Mouse (Mus musculus): Measurements from ENCODE around the gene Stat3. TPM values are rescaled to one million over a fixed set of nuclear protein-coding genes. Genes with fewer than 3 reads are reported as not detected.

The Stat3 gene
- polyA plus RNA-seq, 2 experiments = 56.1 to 65.9 TPM

GRCm38 (mm10) chr11:100969189-100969743 is 29.9 kb upstream of the Stat3 start:
- H3K9ac ChIP-seq (ENCODE audit: low read depth, low read length, severe bottlenecking) = peak overlapping the region; percentile 71
- no peaks in the 10 kb centered on the region for H3K9me3 ChIP-seq (ENCODE audit: control insufficient read depth, low read length)
- no peak for TF ChIP-seq POLR2A (IDR thresholded peaks at IDR 0.05; ENCODE audit: borderline replicate concordance, extremely low read depth, insufficient read depth, insufficient read length)
- H3K4me3 ChIP-seq (replicated peaks; ENCODE audit: low read length) = peak overlapping the region; percentile 75
- peaks cover 4% of the 10 kb centered on the region for H3K27me3 ChIP-seq (ENCODE audit: control insufficient read depth, insufficient read depth, low read length)
- peaks cover 14% of the 10 kb centered on the region for H3K4me1 ChIP-seq (ENCODE audit: control insufficient read depth, insufficient read depth, low read length)
- DNase-seq (ENCODE audit: low spot score) = no peak
- peak overlapping the region; percentile 87 for H3K4me2 ChIP-seq (replicated peaks; ENCODE audit: low read depth, low read length, severe bottlenecking)
- peak overlapping the region; percentile 79; the same call in 1 of the 2 replicates for H3K27ac ChIP-seq (replicated peaks; ENCODE audit: low read depth, low read length)
- 1% methylated on average over 19 of the region's 35 CpGs for WGBS
- peaks cover 3% of the 10 kb centered on the region; the same call in 1 of the 2 replicates for H3K36me3 ChIP-seq (ENCODE audit: control insufficient read depth, insufficient read depth, low read length)
- no peak for ATAC-seq (ENCODE audit: low FRiP score, low read depth)

- ATAC-seq (ENCODE audit: low FRiP score, low read depth) = no peak
- H3K4me3 ChIP-seq (replicated peaks; ENCODE audit: low read length) = peak overlapping the region; percentile 75
- peaks cover 4% of the 10 kb centered on the region for H3K27me3 ChIP-seq (ENCODE audit: control insufficient read depth, insufficient read depth, low read length)
- peak overlapping the region; percentile 71; the same call in 1 of the 2 replicates for H3K9ac ChIP-seq (ENCODE audit: low read depth, low read length, severe bottlenecking)
- WGBS = 76% methylated on average over 5 of the region's 5 CpGs
- no peak for DNase-seq (ENCODE audit: low spot score)
- H3K36me3 ChIP-seq (ENCODE audit: control insufficient read depth, insufficient read depth, low read length) = peaks cover 3% of the 10 kb centered on the region; the same call in 1 of the 2 replicates
- H3K9me3 ChIP-seq (ENCODE audit: control insufficient read depth, low read length) = no peaks in the 10 kb centered on the region
- H3K4me2 ChIP-seq (replicated peaks; ENCODE audit: low read depth, low read length, severe bottlenecking) = peak overlapping the region; percentile 87
- H3K27ac ChIP-seq (replicated peaks; ENCODE audit: low read depth, low read length) = no peak overlapping the region
- peaks cover 18% of the 10 kb centered on the region for H3K4me1 ChIP-seq (ENCODE audit: control insufficient read depth, insufficient read depth, low read length)
- no peak for TF ChIP-seq POLR2A (IDR thresholded peaks at IDR 0.05; ENCODE audit: borderline replicate concordance, extremely low read depth, insufficient read depth, insufficient read length)
Observed at GRCm38 (mm10) chr11:100968501-100968900, 29.2 kb upstream of the Stat3 start.

- no peak for ATAC-seq (ENCODE audit: low FRiP score, low read depth)
- no peak for TF ChIP-seq POLR2A (IDR thresholded peaks at IDR 0.05; ENCODE audit: borderline replicate concordance, extremely low read depth, insufficient read depth, insufficient read length)
- WGBS = 86% methylated on average over 5 of the region's 5 CpGs
- DNase-seq (ENCODE audit: low spot score) = no peak
- Histone ChIP-seq H3K27me3 (ENCODE audit: control insufficient read depth, insufficient read depth, low read length) (peaks cover 4% of the 10 kb centered on the region), H3K9ac (ENCODE audit: low read depth, low read length, severe bottlenecking) (0 out of 2 replicates have a peak overlapping the region, but pooled peaks have one; percentile 8), H3K4me1 (ENCODE audit: control insufficient read depth, insufficient read depth, low read length) (peaks cover 20% of the 10 kb centered on the region), H3K27ac (replicated peaks; ENCODE audit: low read depth, low read length) (no peak overlapping the region), H3K4me2 (replicated peaks; ENCODE audit: low read depth, low read length, severe bottlenecking) (peak overlapping the region; percentile 87), H3K36me3 (ENCODE audit: control insufficient read depth, insufficient read depth, low read length) (peaks cover 3% of the 10 kb centered on the region; the same call in 1 of the 2 replicates), H3K4me3 (replicated peaks; ENCODE audit: low read length) (peak overlapping the region; percentile 75), H3K9me3 (ENCODE audit: control insufficient read depth, low read length) (no peaks in the 10 kb centered on the region)
Observed at GRCm38 (mm10) chr11:100967881-100968420, 28.6 kb upstream of the Stat3 start.

GRCm38 (mm10) chr11:100967376-100967775 is 28.0 kb upstream of the Stat3 start:
- no peak for ATAC-seq (ENCODE audit: low FRiP score, low read depth)
- no peak for DNase-seq (ENCODE audit: low spot score)
- TF ChIP-seq POLR2A (IDR thresholded peaks at IDR 0.05; ENCODE audit: borderline replicate concordance, extremely low read depth, insufficient read depth, insufficient read length) = no peak
- 66% methylated on average over 5 of the region's 5 CpGs for WGBS
- Histone ChIP-seq H3K27ac (replicated peaks; ENCODE audit: low read depth, low read length) (no peak overlapping the region), H3K4me3 (replicated peaks; ENCODE audit: low read length) (no peak overlapping the region), H3K9ac (ENCODE audit: low read depth, low read length, severe bottlenecking) (no peak overlapping the region), H3K27me3 (ENCODE audit: control insufficient read depth, insufficient read depth, low read length) (peaks cover 4% of the 10 kb centered on the region), H3K4me2 (replicated peaks; ENCODE audit: low read depth, low read length, severe bottlenecking) (no peak overlapping the region), H3K9me3 (ENCODE audit: control insufficient read depth, low read length) (no peaks in the 10 kb centered on the region), H3K4me1 (ENCODE audit: control insufficient read depth, insufficient read depth, low read length) (peaks cover 25% of the 10 kb centered on the region), H3K36me3 (ENCODE audit: control insufficient read depth, insufficient read depth, low read length) (peaks cover 3% of the 10 kb centered on the region; the same call in 1 of the 2 replicates)

GRCm38 (mm10) chr11:100965760-100966159 is 26.4 kb upstream of the Stat3 start:
- H3K27me3 ChIP-seq (ENCODE audit: control insufficient read depth, insufficient read depth, low read length) = no peaks in the 10 kb centered on the region; the same call in 1 of the 2 replicates
- no peak overlapping the region for H3K4me3 ChIP-seq (replicated peaks; ENCODE audit: low read length)
- ATAC-seq (ENCODE audit: low FRiP score, low read depth) = no peak
- no peak for TF ChIP-seq POLR2A (IDR thresholded peaks at IDR 0.05; ENCODE audit: borderline replicate concordance, extremely low read depth, insufficient read depth, insufficient read length)
- no peak for DNase-seq (ENCODE audit: low spot score)
- peaks cover 27% of the 10 kb centered on the region for H3K4me1 ChIP-seq (ENCODE audit: control insufficient read depth, insufficient read depth, low read length)
- H3K9ac ChIP-seq (ENCODE audit: low read depth, low read length, severe bottlenecking) = no peak overlapping the region
- H3K9me3 ChIP-seq (ENCODE audit: control insufficient read depth, low read length) = no peaks in the 10 kb centered on the region
- H3K4me2 ChIP-seq (replicated peaks; ENCODE audit: low read depth, low read length, severe bottlenecking) = 0 out of 2 replicates have a peak overlapping the region, but pooled peaks have one; percentile 4
- 0 out of 2 replicates have a peak overlapping the region, but pooled peaks have one; percentile 20 for H3K27ac ChIP-seq (replicated peaks; ENCODE audit: low read depth, low read length)
- 72% methylated on average over 6 of the region's 6 CpGs for WGBS
- H3K36me3 ChIP-seq (ENCODE audit: control insufficient read depth, insufficient read depth, low read length) = peaks cover 3% of the 10 kb centered on the region
